Mouse (Mus musculus) urinary bladder, postnatal 36 days (tissue): ENCODE results near the gene Apela.

Experiments
- DNase-seq, 2 experiments: peaks; one replicate each; pipeline ENCODE4 v3.0.0; 2022; ENCODE audit warnings: low spot score in 2 of 2, mixed read lengths in 1 of 2

Apela gene

DNA sequence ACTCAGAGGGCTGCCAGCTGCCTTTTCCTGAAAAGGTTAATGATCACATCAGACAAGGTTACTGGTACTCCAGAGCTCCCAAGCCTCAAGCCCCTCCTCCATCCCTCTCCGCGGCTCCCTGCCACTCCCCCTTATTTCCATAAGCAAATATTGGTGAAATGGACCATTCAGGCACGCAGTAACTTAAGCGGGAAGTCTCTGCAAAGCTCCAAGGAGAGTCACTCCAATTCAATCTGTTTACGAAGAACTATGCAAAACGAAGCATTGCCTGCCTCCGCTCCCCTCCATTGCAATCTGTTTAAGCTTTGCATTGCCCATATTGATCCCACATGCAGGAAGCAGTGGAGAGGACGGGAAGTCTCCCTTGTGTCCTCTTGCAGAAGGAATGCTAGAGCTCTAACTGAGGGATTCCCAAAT, at the start of gene Apela:
TSS of gene Apela (minus strand) at position 220 of the 417 bp plus-strand sequence.
- no peak for DNase-seq

DNA sequence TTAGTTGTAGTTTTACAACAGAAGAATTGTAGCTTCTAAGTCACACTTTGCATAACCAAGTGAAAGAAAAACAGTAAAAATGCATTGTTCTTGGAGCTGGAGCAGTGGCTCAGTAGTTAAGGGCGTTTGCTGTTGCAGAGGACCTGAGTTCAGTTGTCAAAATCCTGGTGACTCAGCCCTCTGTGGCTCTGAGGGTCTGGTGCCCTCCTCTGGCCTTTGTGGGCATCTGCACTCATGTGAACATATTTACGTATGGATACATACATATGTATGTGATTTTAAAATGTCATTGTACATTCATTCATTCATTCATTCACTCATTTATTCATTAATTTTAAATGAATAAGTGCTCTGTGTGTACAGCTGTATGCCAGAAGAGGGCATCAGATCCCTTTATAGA, 48.5 kb upstream of the Apela start:
- no peak for DNase-seq

DNA sequence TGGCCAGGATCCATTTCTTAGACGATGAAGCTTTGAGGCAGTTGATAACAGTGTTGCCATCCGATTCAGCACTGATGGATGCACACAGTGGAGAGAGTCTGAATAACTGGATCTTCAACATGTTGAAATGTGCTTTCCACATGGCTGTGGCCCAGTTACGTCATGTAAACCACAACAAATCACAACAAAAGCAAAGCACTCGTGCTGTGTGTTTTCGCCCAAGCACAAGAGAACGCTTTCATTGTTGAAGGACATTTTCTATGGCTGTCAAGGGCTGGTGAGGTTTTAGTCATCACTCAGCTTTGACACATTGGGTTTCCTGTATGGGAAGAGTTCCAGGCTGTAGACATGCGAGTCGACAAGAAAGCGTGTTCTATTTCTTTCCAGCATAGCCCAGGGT, 43.6 kb upstream of the Apela start:
- DNase-seq = no peak

DNA sequence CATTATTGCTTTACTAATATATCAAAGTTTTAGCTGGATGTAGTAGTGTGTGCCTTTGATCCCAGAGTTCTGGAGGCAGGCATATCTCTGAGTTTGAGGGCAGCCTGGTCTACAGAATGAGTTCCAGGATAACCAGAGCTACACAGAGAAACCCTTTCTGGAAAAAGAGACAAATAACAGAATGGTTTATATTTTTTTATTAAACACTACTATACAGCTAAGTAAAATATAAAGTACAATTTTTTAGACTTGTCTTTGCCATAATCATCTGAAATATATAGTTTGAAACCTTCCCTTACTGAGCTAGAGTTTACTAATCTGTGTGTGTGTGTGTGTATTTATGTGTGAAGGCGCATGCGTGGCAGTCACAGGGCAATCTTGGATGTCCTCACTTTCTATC, 37.6 kb upstream of the Apela start, which contains the start of gene Gm10663:
TSS of gene Gm10663 (plus strand) at position 301 of the 400 bp plus-strand sequence.
- no peak for DNase-seq

DNA sequence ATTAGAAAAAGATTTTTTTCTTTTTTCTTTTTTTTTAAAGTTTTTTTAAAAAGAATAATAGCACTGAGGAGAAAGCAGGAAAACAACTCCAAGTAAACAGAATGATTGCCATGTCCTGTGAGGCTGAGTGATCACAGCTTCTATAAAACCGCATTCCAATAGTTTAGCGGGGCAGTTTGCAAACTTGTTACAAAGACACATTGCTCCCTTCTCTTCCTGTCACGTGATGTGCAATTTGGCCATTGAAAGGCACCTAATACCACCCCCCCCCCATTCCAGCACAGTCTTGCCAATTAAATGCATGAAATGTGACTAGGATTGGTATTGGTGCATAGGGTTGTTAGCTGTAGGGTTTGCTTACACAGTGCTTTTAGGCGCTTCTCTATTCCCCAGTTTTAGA, 33.9 kb upstream of the Apela start:
- DNase-seq = no peak

DNA sequence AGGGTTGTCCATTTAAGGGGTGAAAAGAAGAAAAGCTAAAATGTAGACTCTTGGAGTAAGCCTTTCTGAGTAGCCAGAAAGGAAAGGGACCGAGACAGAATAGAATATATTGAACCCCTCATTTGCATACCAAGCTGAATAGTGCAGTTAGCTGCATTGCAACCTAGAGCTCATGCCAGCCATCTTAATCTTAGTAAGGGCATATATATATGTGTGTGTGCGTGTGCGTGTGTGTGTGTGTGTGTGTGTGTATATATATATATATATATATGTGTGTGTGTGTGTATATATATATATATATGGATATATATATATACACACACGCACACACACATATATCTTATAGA, 31.3 kb upstream of the Apela start:
- DNase-seq = no peak

DNA sequence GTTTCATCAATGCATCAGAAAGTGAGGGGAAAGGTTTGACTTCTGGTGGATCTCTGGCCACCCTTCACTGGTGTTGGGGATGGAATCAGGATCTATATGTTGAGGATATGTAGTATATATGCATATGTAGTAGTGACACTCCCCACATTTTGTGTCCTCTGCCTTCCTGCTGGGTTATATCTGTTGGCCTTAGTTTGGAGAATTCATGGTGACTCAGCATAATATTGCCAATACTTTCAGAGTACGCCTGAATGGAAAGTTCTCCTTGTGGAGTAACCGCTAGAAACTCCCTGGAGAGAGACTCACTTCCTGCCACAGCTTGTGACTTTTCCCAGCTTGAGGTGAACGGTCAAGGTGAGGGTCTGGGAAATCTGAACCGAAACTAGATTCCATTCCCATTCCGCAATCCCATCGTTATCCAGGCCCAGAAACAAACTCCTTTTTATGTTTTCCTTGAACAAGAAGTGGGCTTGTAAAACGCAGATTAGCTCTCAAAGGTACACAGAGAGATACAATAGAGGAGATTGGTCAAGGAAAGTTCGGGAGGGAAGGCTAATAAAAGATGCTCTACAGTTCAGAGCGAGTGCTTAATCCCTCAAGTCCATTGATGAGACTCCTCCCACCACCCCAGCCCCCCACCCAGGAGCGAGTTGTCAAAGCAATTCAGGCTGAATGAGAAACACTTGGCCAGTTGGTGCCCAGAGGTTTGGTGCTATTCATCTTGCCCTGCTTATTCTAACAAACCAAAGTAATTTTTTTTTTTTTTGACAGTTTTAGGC, 30.7 kb upstream of the Apela start:
- DNase-seq = no peak

DNA sequence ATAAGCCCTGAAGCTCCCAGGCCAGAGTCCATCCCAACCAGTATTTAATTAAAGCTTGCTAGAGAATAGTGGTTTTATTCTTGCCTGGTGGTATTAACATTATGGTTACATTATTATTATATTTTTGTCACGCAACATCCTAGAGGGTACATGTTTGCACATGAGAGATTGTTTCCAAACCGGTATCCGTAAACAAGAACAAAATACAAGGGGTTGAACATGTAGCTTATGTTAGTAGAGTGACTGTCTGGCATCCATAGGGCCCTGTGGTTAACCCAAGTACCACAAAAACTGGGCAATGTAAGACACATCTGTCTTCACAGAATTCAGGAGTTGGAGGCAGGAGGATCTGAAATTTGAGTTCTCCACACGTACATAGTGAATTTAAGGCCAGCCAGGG, 29.9 kb upstream of the Apela start:
- DNase-seq = no peak

DNA sequence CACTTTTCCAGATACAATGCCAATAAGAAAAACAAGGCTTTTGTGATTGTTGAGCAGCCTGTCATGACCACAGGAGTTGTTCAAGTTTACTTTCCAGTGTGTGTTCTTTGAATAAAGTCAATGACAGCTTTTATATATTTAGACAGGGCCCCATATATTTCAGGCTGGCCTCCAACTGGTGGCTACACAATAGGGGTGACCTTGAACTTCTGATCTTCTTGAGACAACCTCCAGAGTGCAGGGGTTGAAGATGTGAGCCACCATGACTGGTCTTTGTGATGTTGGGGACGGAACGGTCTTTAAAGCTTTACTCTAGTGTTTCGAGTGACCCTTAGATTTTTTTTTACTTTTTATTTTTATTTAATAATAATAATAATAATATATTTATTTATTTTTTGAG, 28.5 kb upstream of the Apela start:
- DNase-seq = no peak

DNA sequence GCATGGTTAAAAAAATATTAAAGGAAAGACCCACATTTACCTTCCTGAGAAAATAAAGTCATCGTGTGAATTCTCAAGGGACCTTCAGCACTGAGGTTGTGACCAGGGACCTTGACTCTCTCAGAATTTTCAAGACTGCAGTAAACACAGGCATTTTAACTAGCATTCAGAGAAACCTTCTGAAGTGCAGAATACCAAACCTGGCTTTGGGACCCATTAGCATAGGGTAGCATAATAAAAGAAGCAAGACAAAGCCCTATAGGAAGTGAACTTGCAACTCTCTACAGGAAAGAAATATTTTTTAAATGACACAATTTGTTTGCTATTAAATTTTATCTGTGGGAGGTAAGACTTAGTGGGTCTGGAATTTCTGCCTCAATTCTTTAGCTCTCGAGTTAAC, 26.9 kb upstream of the Apela start:
- no peak for DNase-seq

DNA sequence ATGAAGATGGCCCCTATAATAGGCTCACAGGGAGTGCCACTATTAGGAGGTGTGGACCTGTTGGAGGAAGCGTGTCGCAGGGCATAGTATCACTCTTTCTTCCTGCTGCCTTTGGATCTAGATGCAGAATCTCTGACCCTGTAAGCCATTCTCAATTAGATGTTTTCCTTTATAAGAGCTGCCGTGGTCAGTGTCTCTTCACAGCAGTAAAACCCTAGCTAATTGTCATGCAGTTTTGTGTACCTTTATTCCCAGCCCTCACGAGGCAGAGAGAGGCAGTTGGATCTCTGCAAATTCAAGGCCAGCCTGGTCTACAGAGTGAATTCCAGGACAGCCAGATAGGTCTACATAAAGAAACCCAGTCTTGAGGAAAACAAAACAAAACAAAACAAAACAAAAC, 25.1 kb upstream of the Apela start:
- DNase-seq = no peak

DNA sequence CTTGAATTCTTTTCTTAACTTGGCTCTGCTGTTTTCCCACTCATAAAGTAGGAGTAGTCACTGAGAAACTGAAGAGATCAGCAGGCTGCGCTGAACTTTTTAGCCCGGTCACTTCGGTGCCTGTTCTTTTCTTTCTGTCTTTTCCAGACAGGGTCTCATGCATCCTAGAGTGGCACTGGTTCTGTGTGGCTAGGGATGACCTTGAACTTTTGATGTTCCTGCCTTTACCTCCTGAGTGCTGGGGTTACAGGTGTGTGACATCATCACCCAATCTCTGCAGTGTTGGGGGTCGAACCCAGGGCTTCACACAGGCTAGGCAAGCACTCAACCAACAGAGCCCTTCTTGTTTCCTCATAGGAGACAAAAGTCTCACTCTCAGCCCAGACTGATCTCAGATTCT, 19.6 kb upstream of the Apela start:
- DNase-seq = no peak

DNA sequence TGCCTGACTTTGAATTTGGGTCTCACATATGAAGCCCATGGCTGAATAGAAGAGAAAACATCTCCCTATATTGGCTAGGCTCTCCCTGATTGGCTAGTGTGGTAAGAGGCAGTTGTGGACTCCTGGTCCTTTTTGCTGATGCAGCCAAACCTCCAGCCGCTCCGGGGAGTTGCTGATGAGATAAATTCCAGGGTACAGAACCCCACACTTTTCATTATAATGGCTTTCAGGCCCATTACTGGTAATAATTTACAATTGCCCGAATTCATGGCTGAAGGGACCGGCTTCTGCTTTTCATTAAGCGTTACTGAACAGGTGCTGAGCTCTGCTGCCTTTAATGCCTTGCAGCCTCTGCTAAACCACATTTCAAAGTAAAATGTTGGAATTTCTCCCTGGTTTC, 16.8 kb upstream of the Apela start:
- DNase-seq = no peak

DNA sequence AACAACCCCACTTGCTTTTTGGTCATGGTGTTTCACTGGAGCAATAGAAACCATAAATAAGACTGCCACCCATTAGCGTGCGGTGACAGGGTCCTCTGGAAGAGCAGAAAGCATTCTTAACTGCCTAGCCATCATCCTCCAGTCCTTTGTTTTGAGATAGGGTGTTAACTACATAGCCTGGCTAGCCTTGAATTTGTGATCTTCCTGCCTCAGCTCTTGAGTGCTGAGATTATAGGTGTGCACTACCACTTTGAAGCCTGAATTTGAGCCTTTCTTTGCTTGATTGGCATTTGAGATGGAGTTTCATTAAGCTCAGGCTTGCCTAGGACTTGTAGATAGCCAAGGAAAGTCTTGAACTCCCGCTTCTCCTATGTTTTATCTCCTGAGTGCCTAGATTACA, 16.4 kb upstream of the Apela start:
- no peak for DNase-seq

DNA sequence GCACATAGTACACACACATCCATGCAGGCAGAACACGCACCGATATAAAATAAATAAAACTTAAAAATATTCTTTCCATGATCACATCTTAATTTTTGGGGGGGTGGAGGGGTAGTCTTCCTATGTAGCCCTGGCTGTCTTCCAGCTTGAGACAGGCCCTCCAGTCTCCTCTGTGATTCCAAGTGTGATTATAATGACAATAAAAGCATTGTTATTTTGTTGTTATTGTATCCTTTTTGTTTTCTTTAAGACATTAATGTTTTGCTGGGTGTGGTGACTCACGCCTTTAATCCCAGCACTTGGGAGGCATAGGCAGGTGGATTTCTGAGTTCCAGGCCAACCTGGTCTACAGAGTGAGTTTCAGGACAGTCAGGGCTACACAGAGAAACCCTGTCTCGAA, 10.7 kb upstream of the Apela start:
- DNase-seq = no peak

DNA sequence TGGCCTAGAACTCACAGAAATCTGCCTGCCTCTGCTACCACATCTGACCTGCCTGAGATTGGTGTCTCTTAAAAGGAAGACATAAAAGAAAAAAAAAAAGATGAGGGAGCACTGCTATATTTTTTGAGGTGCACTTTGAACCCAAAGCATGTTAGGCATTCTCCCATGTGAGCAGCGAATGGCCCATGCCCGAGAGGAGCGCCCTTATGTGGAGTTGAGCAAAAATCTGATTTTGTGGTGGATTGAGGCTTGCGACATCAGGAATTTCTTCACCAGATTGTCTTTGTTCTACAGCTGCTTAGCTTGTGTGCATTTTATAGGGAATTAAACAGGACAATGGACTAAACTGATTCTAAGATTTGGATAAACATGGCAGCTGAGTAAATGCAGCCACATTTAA, 10.1 kb upstream of the Apela start:
- no peak for DNase-seq

DNA sequence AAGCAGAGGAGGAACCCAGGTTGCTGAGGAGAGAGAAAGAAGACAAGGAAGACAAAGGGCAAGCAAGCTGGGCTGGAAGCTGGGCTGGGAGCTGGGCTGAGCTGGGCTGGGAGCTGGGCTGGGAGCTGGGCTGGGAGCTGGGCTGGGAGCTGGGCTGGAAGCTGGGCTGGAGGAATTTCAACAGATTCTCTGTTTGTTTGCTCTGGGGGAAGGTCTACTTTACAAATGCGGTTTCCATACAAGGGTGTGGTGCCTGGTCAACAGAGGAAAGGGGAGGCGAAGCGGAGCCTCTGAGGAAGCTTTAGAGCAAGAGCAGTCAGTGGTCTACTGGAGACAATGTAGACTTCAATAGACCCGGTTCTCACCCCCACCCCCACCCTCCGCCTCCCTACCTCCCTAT, 9.4 kb upstream of the Apela start:
- no peak for DNase-seq

DNA sequence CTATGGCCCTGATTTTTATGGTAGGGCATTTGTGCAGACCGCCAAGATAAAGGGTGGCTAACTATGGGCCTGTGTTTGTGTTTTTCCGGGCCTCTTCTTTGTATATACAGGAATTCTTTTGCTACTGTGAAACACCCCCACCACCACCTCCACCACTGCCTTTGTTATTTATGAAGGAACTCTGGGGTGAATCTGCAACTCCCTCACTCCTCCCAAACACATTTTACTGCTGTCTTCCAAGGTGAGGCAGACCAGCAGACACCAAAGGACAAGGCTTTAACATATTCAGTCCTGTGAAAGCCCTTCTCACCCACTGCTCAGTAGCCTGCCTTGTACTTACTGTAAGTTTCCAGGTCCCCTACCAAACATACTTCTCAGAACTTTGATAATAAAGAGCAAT, 3.0 kb downstream of the Apela start:
- no peak for DNase-seq

DNA sequence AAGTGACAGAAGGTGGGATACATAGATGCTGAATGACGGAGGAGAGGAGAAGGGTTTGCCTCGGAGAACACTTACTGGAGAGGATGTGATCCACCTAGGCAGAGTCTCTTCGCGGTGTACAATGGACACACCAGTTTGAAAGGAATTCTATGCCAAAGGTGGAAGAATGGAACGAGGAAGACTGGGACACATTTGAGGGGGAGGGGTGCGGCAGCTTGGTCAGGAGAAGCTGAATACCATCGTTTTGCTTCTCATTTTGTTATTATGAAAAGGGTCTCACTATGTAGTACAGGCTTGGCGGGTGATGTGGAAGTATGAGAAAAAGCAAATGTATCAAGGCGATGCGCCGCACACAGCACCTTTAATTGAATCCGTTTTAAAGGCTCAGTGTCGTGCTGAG, 4.1 kb downstream of the Apela start:
- no peak for DNase-seq

DNA sequence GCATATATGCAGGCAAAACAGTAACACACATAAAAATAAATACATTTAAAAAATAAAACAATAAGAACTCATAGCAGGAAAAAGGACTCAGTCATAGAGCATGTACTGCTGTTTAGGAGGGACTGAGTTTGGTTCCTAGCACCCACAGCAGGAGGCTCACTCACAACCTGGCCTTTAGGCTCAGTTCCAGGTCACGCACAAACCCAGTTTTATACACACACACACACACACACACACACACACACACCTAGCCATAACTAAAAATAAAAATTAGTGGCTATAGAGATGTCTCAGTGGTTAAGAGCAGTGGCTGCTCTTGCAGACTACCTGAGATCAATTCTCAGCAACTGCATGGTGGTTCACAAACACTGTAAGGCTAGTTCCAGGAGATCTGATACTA, 5.0 kb downstream of the Apela start:
- DNase-seq = no peak

DNA sequence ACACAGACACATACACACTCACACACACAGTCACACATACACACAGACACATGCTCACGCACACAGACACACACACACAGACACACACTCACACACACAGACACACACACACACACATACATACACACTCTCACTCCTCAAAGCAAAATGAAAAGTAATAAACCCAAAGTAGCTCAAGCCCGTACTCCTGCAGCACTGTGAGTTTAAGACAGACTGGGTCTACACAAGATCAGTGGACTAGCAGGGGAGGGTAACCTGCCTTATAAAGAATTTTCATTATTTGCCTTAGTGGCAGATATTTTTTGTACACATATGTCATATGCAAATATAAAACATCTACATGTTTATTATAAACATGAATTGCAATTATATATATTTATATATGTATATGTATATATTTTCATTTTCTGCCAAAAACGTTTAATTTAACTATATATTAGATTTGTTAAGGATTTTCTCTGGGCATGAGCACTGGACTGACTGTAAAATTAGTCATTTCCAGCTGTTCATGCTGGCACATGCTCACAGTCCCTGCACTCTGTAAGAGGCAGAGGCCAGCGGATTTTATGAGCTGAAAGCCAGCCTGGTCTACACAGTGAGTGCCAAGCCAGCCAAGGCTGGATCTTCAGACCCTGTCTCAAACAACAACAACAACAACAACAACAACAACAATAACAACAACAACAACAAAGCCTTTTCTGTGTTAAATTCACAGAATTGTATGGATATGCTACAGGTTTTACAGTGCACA, 6.2 kb downstream of the Apela start:
- DNase-seq = no peak

DNA sequence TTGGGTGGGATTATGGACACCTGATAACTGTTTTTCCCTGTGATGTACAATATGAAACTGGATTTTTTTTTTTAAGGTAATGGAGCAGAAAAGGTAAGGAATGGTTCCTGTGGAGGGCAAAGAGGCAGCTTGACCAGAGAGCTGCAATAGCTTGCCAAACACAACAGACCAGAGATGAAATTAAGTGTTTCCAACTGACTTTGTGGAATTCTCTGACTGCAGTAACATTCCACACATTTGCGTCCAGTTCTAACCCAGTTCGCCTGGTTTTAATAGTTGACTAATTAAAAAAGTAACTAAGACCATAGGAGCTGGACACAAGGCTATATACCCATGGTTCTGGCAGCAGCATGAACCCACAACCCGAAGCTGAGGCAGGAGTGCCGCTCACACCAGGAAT, 7.4 kb downstream of the Apela start:
- no peak for DNase-seq

DNA sequence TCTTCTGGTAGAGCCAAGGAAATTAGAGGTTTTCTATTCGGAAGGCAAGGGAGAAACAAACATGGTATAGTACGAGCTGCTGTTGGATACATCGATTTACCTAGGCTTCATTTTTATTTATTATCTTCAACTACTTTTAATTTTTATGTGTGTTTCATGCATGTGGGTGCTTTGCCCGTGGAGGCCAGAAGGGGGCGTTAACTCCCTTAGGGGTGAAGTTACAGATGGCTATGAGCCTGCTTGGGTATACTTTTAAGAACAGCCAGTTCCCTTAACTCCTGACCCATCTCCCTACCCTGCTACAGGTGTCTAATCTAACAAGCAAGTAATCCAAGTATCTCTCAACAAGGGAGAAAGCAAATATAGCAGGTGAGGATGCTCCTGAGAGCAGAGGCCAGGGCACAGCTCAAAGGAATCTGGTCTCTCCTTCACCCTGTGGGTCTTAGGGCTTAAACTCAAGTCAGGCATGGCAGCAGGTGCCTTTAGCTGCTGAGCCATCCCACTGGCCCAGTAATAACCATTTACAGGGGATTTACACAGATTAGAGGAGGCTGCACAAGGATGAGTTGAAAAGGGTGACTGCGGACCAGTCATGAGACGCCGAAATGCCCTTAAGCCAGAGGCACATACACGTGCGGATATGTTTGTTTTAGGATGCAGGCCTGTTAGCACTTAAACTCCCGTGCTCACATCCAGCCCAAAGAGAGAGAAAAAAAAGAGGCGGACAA, 8.0 kb downstream of the Apela start:
- no peak for DNase-seq
